Mouse (Mus musculus) forebrain, embryonic 12.5 days (tissue): Measurements from ENCODE around the gene Pkp2. TPM values are rescaled to one million over a fixed set of nuclear protein-coding genes. Genes with fewer than 3 reads are reported as not detected.
"Not testable (repeated sequence)": the region's sequence is repeated elsewhere in the genome, so short reads cannot be mapped to it uniquely, and the experiment has no call there.

Experiments used
- ATAC-seq: fragments of 200-750 bp; cut with Nextera tagmentation; 2 replicates; pipeline ENCODE4 v1.8.0; 2017; ENCODE audit warnings: moderate TSS enrichment; ENCODE audit not compliant: low FRiP score
- H3K27ac ChIP-seq: fragments of 300-500 bp; sonication (generic); 2 replicates; pipeline ENCODE4 v1.5.1; 2016; ENCODE audit warnings: mild to moderate bottlenecking
- H3K27me3 ChIP-seq: fragments of 300-500 bp; sonication (generic); 2 replicates; pipeline ENCODE4 v1.6.1; 2016; ENCODE audit warnings: mild to moderate bottlenecking
- H3K36me3 ChIP-seq: fragments of 300-500 bp; sonication (generic); replicated peaks from 2 replicates; pipeline ENCODE4 v1.6.1; 2016; ENCODE audit warnings: mild to moderate bottlenecking
- H3K4me1 ChIP-seq: fragments of 300-500 bp; sonication (generic); 2 replicates; pipeline ENCODE4 v1.6.1; 2016
- H3K4me2 ChIP-seq: fragments of 300-500 bp; sonication (generic); 2 replicates; pipeline ENCODE4 v1.6.1; 2016; ENCODE audit warnings: mild to moderate bottlenecking, moderate library complexity
- H3K4me3 ChIP-seq: fragments of 300-500 bp; sonication (generic); replicated peaks from 2 replicates; pipeline ENCODE4 v1.5.1; 2016; ENCODE audit warnings: mild to moderate bottlenecking
- H3K9ac ChIP-seq: fragments of 300-500 bp; sonication (generic); 2 replicates; pipeline ENCODE4 v1.6.1; 2016; ENCODE audit warnings: mild to moderate bottlenecking
- H3K9me3 ChIP-seq: fragments of 300-500 bp; sonication (generic); 2 replicates; pipeline ENCODE4 v1.6.1; 2016
- WGBS: fragments of 180-500 bp; shearing (Covaris S2); methylation state at CpG from one replicate; pipeline ENCODE4 v1.1.7; 2016; 5-methylcytosine and 5-hydroxymethylcytosine counted together
- polyA plus RNA-seq: library from polyadenylated mRNA; unstranded; fragments of >200 nt; fragmentation: Nextera tagmentation; extraction: Ambion mirVana; gene quantifications from 2 replicates; pipeline ENCODE4 v1.2.1, GENCODE M21; 2016

The Pkp2 gene
- polyA plus RNA-seq = 2.4 and 2.9 TPM in 2 replicates

DNA sequence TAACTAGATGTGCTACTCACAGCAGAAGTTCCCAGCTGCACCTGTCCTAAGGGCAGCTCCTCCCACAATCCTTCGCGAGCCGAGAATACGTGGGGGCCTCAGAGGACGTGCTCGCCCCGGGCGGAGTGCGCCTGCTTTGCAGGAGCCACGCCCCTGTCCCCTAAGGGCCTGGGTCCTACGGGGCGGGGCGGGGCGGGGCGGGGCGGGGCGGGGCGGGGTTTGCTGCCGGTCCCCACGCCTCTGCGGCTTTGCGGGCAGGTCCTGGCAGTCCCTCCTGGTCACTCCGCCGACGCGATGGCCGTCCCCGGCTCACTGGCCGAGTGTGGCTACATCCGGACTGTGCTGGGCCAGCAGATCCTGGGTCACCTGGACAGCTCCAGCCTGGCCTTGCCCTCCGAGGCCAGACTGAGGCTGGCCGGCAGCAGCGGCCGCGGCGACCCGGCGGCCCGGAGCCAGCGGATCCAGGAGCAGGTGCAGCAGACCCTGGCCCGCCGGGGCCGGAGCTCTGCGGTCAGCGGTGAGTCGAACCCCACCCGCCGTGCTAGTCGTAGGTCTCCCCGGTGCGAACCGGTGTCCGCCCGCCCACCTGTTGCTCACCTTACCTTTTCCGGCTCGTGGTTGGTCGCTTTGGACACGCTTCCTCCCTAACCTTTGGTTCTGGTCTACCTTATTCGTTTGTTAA lies at the start of gene Pkp2:
Pkp2 (plus strand) TSS at position 240 of the 682 bp plus-strand sequence.
- Histone ChIP-seq H3K4me1 (peaks cover 11% of the 10 kb centered on the region; the same call in 1 of the 2 replicates), H3K36me3 (no peaks in the 10 kb centered on the region), H3K27me3 (peaks cover 38% of the 10 kb centered on the region), H3K9ac (peak within 1 kb of the TSS; percentile 54), H3K9me3 (no peaks in the 10 kb centered on the region), H3K4me2 (peak within 1 kb of the TSS; percentile 100), H3K27ac (no peak within 1 kb of the TSS), H3K4me3 (peak within 1 kb of the TSS; percentile 69)
- under 1% methylated on average over 58 of the region's 59 CpGs for WGBS
- ATAC-seq = peak; percentile 96

- WGBS = 71% methylated on average over 17 of the region's 17 CpGs
- Histone ChIP-seq H3K27me3 (no peaks in the 10 kb centered on the region), H3K9me3 (no peaks in the 10 kb centered on the region), H3K4me2 (no peak overlapping the region), H3K36me3 (no peaks in the 10 kb centered on the region), H3K27ac (no peak overlapping the region), H3K9ac (no peak overlapping the region), H3K4me3 (no peak overlapping the region), H3K4me1 (no peaks in the 10 kb centered on the region)
- ATAC-seq = no peak
These were observed 15.7 kb upstream of the Pkp2 start for GRCm38 (mm10) chr16:16197374-16197773.

DNA sequence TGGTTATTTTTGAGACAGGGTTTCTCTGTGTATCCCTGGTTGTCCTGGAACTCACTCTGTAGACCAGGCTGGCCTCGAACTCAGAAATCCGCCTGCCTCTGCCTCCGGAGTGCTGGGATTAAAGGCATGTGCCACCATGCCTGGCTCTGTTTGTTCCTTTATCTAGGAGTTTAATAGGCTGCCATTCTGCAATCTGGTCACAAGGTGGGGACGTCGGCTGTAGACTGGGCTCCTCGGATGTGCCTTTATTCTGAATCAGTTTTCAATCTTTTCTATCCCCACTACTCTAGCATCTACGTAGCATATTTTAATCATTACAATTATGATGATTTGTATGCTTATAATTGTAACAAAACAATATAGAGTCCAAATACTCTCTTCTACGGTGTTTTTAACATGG lies 11.1 kb upstream of the Pkp2 start:
- not testable (repeated sequence) for H3K27me3 ChIP-seq, H3K4me3 ChIP-seq, ATAC-seq, H3K9me3 ChIP-seq, H3K9ac ChIP-seq, H3K36me3 ChIP-seq, H3K4me1 ChIP-seq, H3K4me2 ChIP-seq, H3K27ac ChIP-seq
- 43% methylated on average over 8 of the region's 8 CpGs for WGBS

GRCm38 (mm10) chr16:16204648-16205047 lies 8.5 kb upstream of the Pkp2 start:
- Histone ChIP-seq H3K4me1 (no peaks in the 10 kb centered on the region), H3K9me3 (no peaks in the 10 kb centered on the region), H3K27me3 (no peaks in the 10 kb centered on the region; the same call in 1 of the 2 replicates), H3K4me2 (no peak overlapping the region), H3K4me3 (no peak overlapping the region), H3K9ac (no peak overlapping the region), H3K36me3 (no peaks in the 10 kb centered on the region), H3K27ac (no peak overlapping the region)
- no peak for ATAC-seq
- WGBS = 100% methylated on average over 1 of the region's 1 CpGs

DNA sequence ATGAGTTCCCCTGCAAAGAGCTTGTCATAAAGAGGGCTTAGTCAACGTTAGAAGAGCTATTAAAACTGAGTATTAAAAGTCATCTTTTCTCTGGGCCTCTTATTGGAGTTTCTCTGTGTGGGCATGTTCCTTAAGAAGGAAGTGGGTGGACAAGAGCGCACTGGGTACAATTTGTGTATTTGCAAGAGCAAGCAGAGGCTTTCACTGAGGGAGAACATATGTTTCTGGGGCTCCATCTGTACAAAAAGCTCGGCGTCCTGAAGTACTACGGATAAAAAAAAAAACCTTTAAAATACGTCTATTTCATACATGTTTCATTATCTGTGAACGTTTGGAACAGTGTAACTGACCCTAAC lies 417 bp upstream of the Pkp2 start:
- 19% methylated on average over 7 of the region's 7 CpGs for WGBS
- H3K4me3 ChIP-seq = peak overlapping the region; percentile 69
- H3K4me2 ChIP-seq = peak overlapping the region; percentile 100
- ATAC-seq = peak; percentile 7; the same call in 1 of the 2 replicates
- H3K27me3 ChIP-seq = peaks cover 38% of the 10 kb centered on the region
- no peaks in the 10 kb centered on the region for H3K9me3 ChIP-seq
- H3K36me3 ChIP-seq = no peaks in the 10 kb centered on the region
- peak overlapping the region; percentile 54; the same call in 1 of the 2 replicates for H3K9ac ChIP-seq
- no peak overlapping the region for H3K27ac ChIP-seq
- H3K4me1 ChIP-seq = peaks cover 11% of the 10 kb centered on the region; the same call in 1 of the 2 replicates

GRCm38 (mm10) chr16:16213761-16214305 lies 715 bp downstream of the Pkp2 start:
- Histone ChIP-seq H3K27me3 (peaks cover 38% of the 10 kb centered on the region), H3K9ac (peak overlapping the region; percentile 54; the same call in 1 of the 2 replicates), H3K4me1 (peaks cover 11% of the 10 kb centered on the region; the same call in 1 of the 2 replicates), H3K9me3 (no peaks in the 10 kb centered on the region), H3K4me3 (peak overlapping the region; percentile 69), H3K36me3 (no peaks in the 10 kb centered on the region), H3K27ac (no peak overlapping the region), H3K4me2 (peak overlapping the region; percentile 100)
- no peak for ATAC-seq
- 2% methylated on average over 17 of the region's 17 CpGs for WGBS

GRCm38 (mm10) chr16:16215645-16216387 lies 2.7 kb downstream of the Pkp2 start:
- Histone ChIP-seq H3K27me3 (peaks cover 38% of the 10 kb centered on the region), H3K27ac (no peak overlapping the region), H3K4me2 (no peak overlapping the region), H3K4me1 (peaks cover 11% of the 10 kb centered on the region; the same call in 1 of the 2 replicates), H3K9ac (no peak overlapping the region), H3K4me3 (no peak overlapping the region), H3K36me3 (no peaks in the 10 kb centered on the region), H3K9me3 (no peaks in the 10 kb centered on the region)
- 30% methylated on average over 11 of the region's 11 CpGs for WGBS
- ATAC-seq = no peak

DNA sequence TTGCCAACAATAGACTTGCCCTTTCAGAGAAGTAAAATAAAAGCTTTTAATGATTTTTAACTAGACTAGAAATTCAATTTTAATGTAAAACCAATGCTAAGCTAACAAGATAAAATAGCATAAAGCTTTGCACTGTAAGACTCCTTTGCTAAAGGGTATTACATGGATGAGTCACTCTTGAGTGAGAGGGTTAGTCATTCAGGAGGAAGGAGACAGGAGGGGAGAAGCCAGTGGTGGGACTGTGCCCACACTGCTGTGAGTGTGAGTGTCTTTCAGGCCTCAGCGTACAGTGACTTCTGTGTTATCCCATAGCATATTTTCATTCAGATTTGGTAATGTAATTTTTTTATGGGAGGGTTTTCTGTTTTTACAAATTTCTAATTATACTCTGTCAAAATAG lies 3.8 kb downstream of the Pkp2 start:
- H3K27me3 ChIP-seq = peaks cover 37% of the 10 kb centered on the region
- H3K4me2 ChIP-seq = no peak overlapping the region
- no peak overlapping the region for H3K27ac ChIP-seq
- H3K9me3 ChIP-seq = no peaks in the 10 kb centered on the region
- 97% methylated on average over 1 of the region's 1 CpGs for WGBS
- H3K9ac ChIP-seq = no peak overlapping the region
- peaks cover 11% of the 10 kb centered on the region; the same call in 1 of the 2 replicates for H3K4me1 ChIP-seq
- no peak for ATAC-seq
- H3K36me3 ChIP-seq = no peaks in the 10 kb centered on the region
- no peak overlapping the region for H3K4me3 ChIP-seq

GRCm38 (mm10) chr16:16219835-16220234 lies 6.7 kb downstream of the Pkp2 start:
- Histone ChIP-seq H3K9ac (no peak overlapping the region), H3K4me3 (no peak overlapping the region), H3K27me3 (peaks cover 15% of the 10 kb centered on the region), H3K4me1 (peaks cover 15% of the 10 kb centered on the region), H3K4me2 (no peak overlapping the region), H3K27ac (no peak overlapping the region), H3K36me3 (no peaks in the 10 kb centered on the region), H3K9me3 (no peaks in the 10 kb centered on the region)
- WGBS = 46% methylated on average over 3 of the region's 3 CpGs
- ATAC-seq = no peak

GRCm38 (mm10) chr16:16222651-16223050 lies 9.5 kb downstream of the Pkp2 start:
- Histone ChIP-seq H3K9me3 (no peaks in the 10 kb centered on the region), H3K4me3 (no peak overlapping the region), H3K9ac (no peak overlapping the region), H3K27me3 (peaks cover 8% of the 10 kb centered on the region; the same call in 1 of the 2 replicates), H3K4me1 (peaks cover 12% of the 10 kb centered on the region), H3K4me2 (no peak overlapping the region), H3K36me3 (no peaks in the 10 kb centered on the region), H3K27ac (no peak overlapping the region)
- 82% methylated on average over 1 of the region's 1 CpGs for WGBS
- no peak for ATAC-seq

GRCm38 (mm10) chr16:16224506-16224924 lies 11.4 kb downstream of the Pkp2 start:
- 6% methylated on average over 4 of the region's 4 CpGs for WGBS
- H3K4me3 ChIP-seq = no peak overlapping the region
- H3K4me2 ChIP-seq = no peak overlapping the region
- ATAC-seq = peak; percentile 88
- no peak overlapping the region for H3K9ac ChIP-seq
- H3K9me3 ChIP-seq = no peaks in the 10 kb centered on the region
- peaks cover 8% of the 10 kb centered on the region; the same call in 1 of the 2 replicates for H3K27me3 ChIP-seq
- H3K36me3 ChIP-seq = no peaks in the 10 kb centered on the region
- peaks cover 12% of the 10 kb centered on the region for H3K4me1 ChIP-seq
- no peak overlapping the region for H3K27ac ChIP-seq

DNA sequence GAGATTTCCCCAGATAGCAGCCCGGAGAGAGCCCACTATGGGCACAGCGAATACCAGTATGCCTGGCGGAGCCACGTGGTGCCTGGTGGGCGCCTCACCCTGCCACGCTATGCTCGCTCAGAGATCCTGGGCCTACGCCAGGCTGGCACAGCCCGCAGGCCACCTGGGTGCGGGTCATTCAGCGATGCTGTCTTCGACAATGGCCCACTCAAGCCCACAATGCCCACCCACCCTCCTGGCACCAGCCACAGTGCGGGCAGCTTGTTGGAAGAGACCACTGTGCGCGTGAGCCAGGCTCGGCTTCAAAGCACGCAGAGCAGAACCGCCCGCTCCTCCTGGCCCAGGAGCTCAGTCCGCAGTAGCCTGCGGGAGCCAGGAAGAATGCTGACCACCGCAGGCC lies 12.7 kb downstream of the Pkp2 start:
- Histone ChIP-seq H3K27me3 (peaks cover 8% of the 10 kb centered on the region; the same call in 1 of the 2 replicates), H3K27ac (no peak overlapping the region), H3K4me3 (no peak overlapping the region), H3K9ac (no peak overlapping the region), H3K4me1 (peaks cover 12% of the 10 kb centered on the region), H3K4me2 (no peak overlapping the region), H3K9me3 (no peaks in the 10 kb centered on the region), H3K36me3 (no peaks in the 10 kb centered on the region)
- 90% methylated on average over 22 of the region's 22 CpGs for WGBS
- ATAC-seq = no peak
